Mouse (Mus musculus) embryonic fibroblast, embryonic 13.5 days (primary cell): ENCODE data around the gene Rassf8.

Experiments
- CTCF ChIP-seq: IDR thresholded peaks from 2 replicates; pipeline ENCODE4 v1.5.1; 2011; ENCODE audit warnings: mild to moderate bottlenecking, control low read depth, low read length, moderate library complexity, borderline replicate concordance; ENCODE audit not compliant: insufficient read depth
- POLR2A ChIP-seq: IDR thresholded peaks from 2 replicates; pipeline ENCODE4 v1.6.1; 2011; ENCODE audit warnings: low read depth, mild to moderate bottlenecking, control low read depth, low read length, moderate library complexity

DNA sequence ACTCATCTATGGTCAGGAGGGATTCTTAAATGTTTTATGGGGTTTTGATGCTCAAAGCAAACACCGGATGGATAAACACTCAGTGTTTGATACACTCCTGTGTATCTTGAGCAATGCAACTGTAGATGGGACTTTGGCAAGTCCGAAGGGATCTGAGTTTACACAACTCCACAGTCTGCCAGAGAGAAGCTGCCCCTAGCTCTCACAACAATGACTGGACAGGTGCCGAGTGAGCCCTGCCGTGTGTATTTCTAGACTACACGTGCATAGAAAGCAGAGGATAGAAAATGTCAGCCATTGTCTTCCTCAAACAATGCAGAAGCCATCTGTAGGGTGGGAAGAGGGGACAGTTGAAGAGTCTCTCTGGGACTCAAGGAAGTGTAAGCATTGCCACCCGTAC is 42.9 kb upstream of the Rassf8 start:
- no peak for TF ChIP-seq CTCF
- TF ChIP-seq POLR2A, result no peak
